Mouse (Mus musculus) heart, embryonic 16.5 days (tissue): ENCODE data around the gene Rxra. TPM values are rescaled to one million over a fixed set of nuclear protein-coding genes. Genes with fewer than 3 reads are reported as not detected.

Experiments
- ATAC-seq: fragments of 200-750 bp; cut with Nextera tagmentation; replicated peaks from 2 replicates; pipeline ENCODE4 v1.8.0; 2017; ENCODE audit warnings: moderate number of reproducible peaks; ENCODE audit not compliant: insufficient read depth, low FRiP score; ENCODE audit errors: extremely low read depth
- H3K27ac ChIP-seq: fragments of 300-500 bp; sonication (generic); 2 replicates; pipeline ENCODE4 v1.5.1; 2014; ENCODE audit warnings: mild to moderate bottlenecking, low read length, control low read depth, moderate library complexity
- H3K27me3 ChIP-seq: fragments of 300-500 bp; sonication (generic); 2 replicates; pipeline ENCODE4 v1.6.1; 2014; ENCODE audit warnings: low read length, mixed read lengths; ENCODE audit not compliant: control insufficient read depth, insufficient read depth
- H3K36me3 ChIP-seq: fragments of 300-500 bp; sonication (generic); 2 replicates; pipeline ENCODE4 v1.6.1; 2014; ENCODE audit not compliant: control insufficient read depth, insufficient read depth
- H3K4me1 ChIP-seq: fragments of 300-500 bp; sonication (generic); 2 replicates; pipeline ENCODE4 v1.6.1; 2014; ENCODE audit warnings: low read length, mixed read lengths; ENCODE audit not compliant: control insufficient read depth, insufficient read depth
- H3K4me2 ChIP-seq: fragments of 300-500 bp; sonication (generic); 2 replicates; pipeline ENCODE4 v1.6.1; 2014; ENCODE audit warnings: low read depth, mild to moderate bottlenecking, control low read depth, low read length
- H3K4me3 ChIP-seq: fragments of 300-500 bp; sonication (generic); 2 replicates; pipeline ENCODE4 v1.5.1; 2014; ENCODE audit warnings: mild to moderate bottlenecking, control low read depth, low read length
- H3K9ac ChIP-seq: fragments of 300-500 bp; sonication (generic); 2 replicates; pipeline ENCODE4 v1.6.1; 2014; ENCODE audit warnings: low read length, control low read depth
- H3K9me3 ChIP-seq: fragments of 300-500 bp; sonication (generic); replicated peaks from 2 replicates; pipeline ENCODE4 v1.6.1; 2016; ENCODE audit warnings: low read length; ENCODE audit not compliant: control insufficient read depth
- WGBS: fragments of 180-500 bp; shearing (Covaris S2); extraction: QIAGEN DNeasy Blood & Tissue Kit; methylation state at CpG from one replicate; pipeline ENCODE4 v1.1.7; 2014; 5-methylcytosine and 5-hydroxymethylcytosine counted together
- polyA plus RNA-seq: library from polyadenylated mRNA; unstranded; fragments of >200 nt; fragmentation: Nextera tagmentation; extraction: Ambion mirVana; gene quantifications from 2 replicates; pipeline ENCODE4 v1.2.1, GENCODE M21; 2015

The Rxra gene
- polyA plus RNA-seq, 1 experiment from 2014 or later = 6.6 TPM

GRCm38 (mm10) chr2:27640900-27641479 is 35.2 kb upstream of the Rxra start:
- Histone ChIP-seq H3K4me1 (peaks cover 35% of the 10 kb centered on the region), H3K9ac (no peak overlapping the region), H3K27ac (no peak overlapping the region), H3K36me3 (no peaks in the 10 kb centered on the region), H3K9me3 (no peaks in the 10 kb centered on the region), H3K4me2 (no peak overlapping the region), H3K4me3 (no peak overlapping the region), H3K27me3 (no peaks in the 10 kb centered on the region)
- 48% methylated on average over 3 of the region's 3 CpGs for WGBS
- ATAC-seq = no peak

DNA sequence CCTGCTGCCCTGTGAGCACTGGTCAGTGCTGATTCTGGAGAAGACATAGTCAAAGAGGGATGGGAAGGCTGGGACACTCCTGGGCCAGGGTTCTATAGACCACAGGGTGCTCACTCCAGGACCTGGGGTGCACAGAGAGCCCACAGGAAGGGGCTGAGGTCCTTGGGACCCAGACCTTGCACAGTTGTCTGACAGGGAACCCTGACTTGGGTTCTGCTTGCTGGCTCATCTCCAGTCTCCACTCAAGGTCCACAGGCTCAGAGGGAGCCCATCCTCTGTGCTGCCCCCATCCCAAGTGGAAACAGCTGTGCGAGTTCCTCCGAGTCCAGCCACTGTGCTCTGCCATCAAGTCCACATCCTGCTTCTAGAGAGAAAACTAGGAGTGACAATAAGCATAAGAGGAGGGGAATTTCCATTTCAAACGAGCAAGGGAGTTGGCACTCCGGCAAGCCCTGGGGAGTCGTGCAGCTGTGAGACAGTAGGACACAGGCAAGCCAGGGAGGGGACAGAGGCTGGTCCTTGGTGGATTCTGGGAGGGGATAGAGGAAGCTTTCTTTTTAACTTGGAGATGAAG is 31.6 kb upstream of the Rxra start:
- H3K4me1 ChIP-seq = peaks cover 20% of the 10 kb centered on the region
- no peaks in the 10 kb centered on the region for H3K27me3 ChIP-seq
- H3K9me3 ChIP-seq = no peaks in the 10 kb centered on the region
- 26% methylated on average over 5 of the region's 5 CpGs for WGBS
- no peaks in the 10 kb centered on the region for H3K36me3 ChIP-seq
- no peak for ATAC-seq
- no peak overlapping the region for H3K4me3 ChIP-seq
- H3K27ac ChIP-seq = no peak overlapping the region
- H3K4me2 ChIP-seq = no peak overlapping the region
- no peak overlapping the region for H3K9ac ChIP-seq

GRCm38 (mm10) chr2:27645471-27645870 is 30.8 kb upstream of the Rxra start:
- ATAC-seq = peak; percentile 47; the same call in 1 of the 2 replicates
- no peak overlapping the region for H3K4me3 ChIP-seq
- WGBS = 38% methylated on average over 3 of the region's 3 CpGs
- H3K4me1 ChIP-seq = peaks cover 20% of the 10 kb centered on the region
- H3K27ac ChIP-seq = 0 out of 2 replicates have a peak overlapping the region, but pooled peaks have one; percentile 6
- H3K27me3 ChIP-seq = no peaks in the 10 kb centered on the region
- no peak overlapping the region for H3K9ac ChIP-seq
- H3K36me3 ChIP-seq = no peaks in the 10 kb centered on the region
- H3K9me3 ChIP-seq = no peaks in the 10 kb centered on the region
- H3K4me2 ChIP-seq = no peak overlapping the region

GRCm38 (mm10) chr2:27649862-27650661 is 26.2 kb upstream of the Rxra start:
- Histone ChIP-seq H3K36me3 (no peaks in the 10 kb centered on the region), H3K27me3 (no peaks in the 10 kb centered on the region), H3K4me2 (no peak overlapping the region), H3K9ac (0 out of 2 replicates have a peak overlapping the region, but pooled peaks have one; percentile 19), H3K9me3 (no peaks in the 10 kb centered on the region), H3K4me1 (peaks cover 15% of the 10 kb centered on the region), H3K4me3 (no peak overlapping the region), H3K27ac (no peak overlapping the region)
- WGBS = 61% methylated on average over 8 of the region's 8 CpGs
- ATAC-seq = 0 out of 2 replicates have a peak, but pooled peaks have one; percentile 23

GRCm38 (mm10) chr2:27650991-27651390 is 25.2 kb upstream of the Rxra start:
- no peaks in the 10 kb centered on the region for H3K36me3 ChIP-seq
- ATAC-seq = no peak
- H3K27ac ChIP-seq = no peak overlapping the region
- no peaks in the 10 kb centered on the region for H3K27me3 ChIP-seq
- H3K9me3 ChIP-seq = no peaks in the 10 kb centered on the region
- no peak overlapping the region for H3K4me2 ChIP-seq
- no peak overlapping the region for H3K4me3 ChIP-seq
- no peak overlapping the region for H3K9ac ChIP-seq
- peaks cover 6% of the 10 kb centered on the region; the same call in 1 of the 2 replicates for H3K4me1 ChIP-seq

DNA sequence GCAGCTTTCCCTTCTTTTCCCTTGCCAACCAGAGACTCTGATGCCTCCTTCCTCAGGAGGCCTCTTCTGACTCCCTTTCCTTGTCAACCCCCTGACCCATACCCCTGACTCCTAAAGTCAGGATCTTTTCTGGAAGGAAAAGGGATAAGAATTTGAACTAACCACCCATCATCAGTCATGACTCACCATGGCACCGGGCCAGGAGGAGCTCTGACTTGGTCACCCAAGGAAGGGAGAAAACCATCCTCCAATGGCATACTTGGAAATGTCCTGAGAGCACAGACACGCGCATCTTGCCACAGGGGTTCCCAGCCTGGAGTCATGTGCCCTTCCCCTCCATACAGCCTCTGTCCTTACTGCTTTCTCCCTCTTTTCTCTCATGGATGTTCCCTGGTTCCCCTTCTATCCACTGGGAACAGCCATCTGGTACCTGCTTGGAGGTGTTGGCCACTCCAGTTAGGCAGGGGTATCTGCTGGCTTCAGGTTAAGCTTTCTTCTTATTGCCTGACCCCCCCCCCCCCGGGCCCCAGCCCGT is 22.7 kb upstream of the Rxra start:
- 66% methylated on average over 5 of the region's 5 CpGs for WGBS
- Histone ChIP-seq H3K9ac (no peak overlapping the region), H3K4me2 (no peak overlapping the region), H3K4me1 (peaks cover 6% of the 10 kb centered on the region; the same call in 1 of the 2 replicates), H3K27me3 (no peaks in the 10 kb centered on the region), H3K27ac (no peak overlapping the region), H3K36me3 (no peaks in the 10 kb centered on the region), H3K4me3 (no peak overlapping the region), H3K9me3 (no peaks in the 10 kb centered on the region)
- no peak for ATAC-seq

GRCm38 (mm10) chr2:27654321-27655232 is 21.7 kb upstream of the Rxra start:
- no peaks in the 10 kb centered on the region for H3K36me3 ChIP-seq
- ATAC-seq = no peak; the same call in 1 of the 2 replicates
- peaks cover 6% of the 10 kb centered on the region; the same call in 1 of the 2 replicates for H3K4me1 ChIP-seq
- H3K27ac ChIP-seq = no peak overlapping the region
- no peaks in the 10 kb centered on the region for H3K9me3 ChIP-seq
- H3K9ac ChIP-seq = no peak overlapping the region
- H3K4me3 ChIP-seq = no peak overlapping the region
- no peaks in the 10 kb centered on the region for H3K27me3 ChIP-seq
- 47% methylated on average over 8 of the region's 8 CpGs for WGBS
- H3K4me2 ChIP-seq = no peak overlapping the region

GRCm38 (mm10) chr2:27656576-27656975 is 19.7 kb upstream of the Rxra start:
- H3K27me3 ChIP-seq = no peaks in the 10 kb centered on the region

More at GRCm38 (mm10) chr2:27656576-27656975, 19.7 kb upstream of the Rxra start:
- H3K9me3 ChIP-seq = no peaks in the 10 kb centered on the region; the same call in 1 of the 2 replicates
- H3K4me2 ChIP-seq = no peak overlapping the region
- no peaks in the 10 kb centered on the region for H3K36me3 ChIP-seq
- peaks cover 6% of the 10 kb centered on the region; the same call in 1 of the 2 replicates for H3K4me1 ChIP-seq
- no peak overlapping the region for H3K9ac ChIP-seq
- no peak for ATAC-seq
- no peak overlapping the region for H3K27ac ChIP-seq
- no peak overlapping the region for H3K4me3 ChIP-seq
